Mouse (Mus musculus) hindbrain, embryonic 11.5 days (tissue): ENCODE results near the gene Cd2ap. TPM values are rescaled to one million over a fixed set of nuclear protein-coding genes. Genes with fewer than 3 reads are reported as not detected.

ENCODE experiments used
- ATAC-seq: fragments of 200-750 bp; cut with Nextera tagmentation; 2 replicates; pipeline ENCODE4 v1.8.0; 2017; ENCODE audit warnings: mild to moderate bottlenecking, moderate TSS enrichment, moderate library complexity; ENCODE audit not compliant: low FRiP score
- DNase-seq: peaks from one replicate; pipeline ENCODE4 v3.0.0-alpha.2; 2015; ENCODE audit warnings: low spot score
- H3K27ac ChIP-seq: fragments of 300-500 bp; sonication (generic); 2 replicates; pipeline ENCODE4 v1.5.1; 2014; ENCODE audit warnings: mild to moderate bottlenecking, low read depth, low read length
- H3K27me3 ChIP-seq: fragments of 300-500 bp; sonication (generic); 2 replicates; pipeline ENCODE4 v1.6.1; 2014; ENCODE audit warnings: mild to moderate bottlenecking, low read length, moderate library complexity, mixed read lengths; ENCODE audit not compliant: control insufficient read depth, insufficient read depth
- H3K36me3 ChIP-seq: fragments of 300-500 bp; sonication (generic); 2 replicates; pipeline ENCODE4 v1.6.1; 2014; ENCODE audit warnings: mild to moderate bottlenecking, low read length, moderate library complexity, mixed read lengths; ENCODE audit not compliant: control insufficient read depth, insufficient read depth
- H3K4me1 ChIP-seq: fragments of 300-500 bp; sonication (generic); replicated peaks from 2 replicates; pipeline ENCODE4 v1.6.1; 2014; ENCODE audit warnings: low read length, mixed read lengths; ENCODE audit not compliant: control insufficient read depth, insufficient read depth
- H3K4me2 ChIP-seq: fragments of 300-500 bp; sonication (generic); replicated peaks from 2 replicates; pipeline ENCODE4 v1.6.1; 2014; ENCODE audit warnings: mild to moderate bottlenecking, low read depth, low read length
- H3K4me3 ChIP-seq: fragments of 300-500 bp; sonication (generic); 2 replicates; pipeline ENCODE4 v1.5.1; 2014; ENCODE audit warnings: low read depth, low read length
- H3K9ac ChIP-seq: fragments of 300-500 bp; sonication (generic); 2 replicates; pipeline ENCODE4 v1.6.1; 2014; ENCODE audit warnings: low read depth, low read length
- H3K9me3 ChIP-seq: fragments of 300-500 bp; sonication (generic); 2 replicates; pipeline ENCODE4 v1.6.1; 2016; ENCODE audit warnings: low read length; ENCODE audit not compliant: control insufficient read depth
- whole genome bisulfite sequencing: fragments of 180-500 bp; shearing (Covaris S2); extraction: QIAGEN DNeasy Blood & Tissue Kit; methylation state at CpG from one replicate; pipeline ENCODE4 v1.1.7; 2014; 5-methylcytosine and 5-hydroxymethylcytosine counted together
- polyA plus RNA-seq: library from polyadenylated mRNA; unstranded; fragments of >200 nt; fragmentation: Nextera tagmentation; extraction: Ambion mirVana; gene quantifications from 2 replicates; pipeline ENCODE4 v1.2.1, GENCODE M21; 2014

Cd2ap gene
- polyA plus RNA-seq, 1 experiment from 2014 or later: 16.1 TPM

- 85% methylated on average over 6 of the region's 6 CpGs for WGBS
- no peaks in the 10 kb centered on the region for H3K4me1 ChIP-seq
- no peaks in the 10 kb centered on the region for H3K36me3 ChIP-seq
- H3K4me2 ChIP-seq: no peak overlapping the region
- no peak overlapping the region for H3K4me3 ChIP-seq
- H3K9ac ChIP-seq: no peak overlapping the region
- H3K9me3 ChIP-seq: no peaks in the 10 kb centered on the region
- no peaks in the 10 kb centered on the region for H3K27me3 ChIP-seq
- H3K27ac ChIP-seq: no peak overlapping the region
- ATAC-seq (no peak), DNase-seq (no peak)
These were observed 130.6 kb downstream of the Cd2ap start for GRCm38 (mm10) chr17:42745657-42746420.

Other genes with a start within 250 kb of the Cd2ap start
- gene Adgrf4, start 184.4 kb downstream of the Cd2ap start, polyA plus RNA-seq: 0.06 and 0.11 TPM in 2 replicates
- gene Adgrf2, start 134.5 kb downstream of the Cd2ap start, polyA plus RNA-seq: not detected in 2 replicates
- gene Tnfrsf21, start 139.9 kb upstream of the Cd2ap start, polyA plus RNA-seq: 29.5 and 32.4 TPM in 2 replicates